Mouse (Mus musculus) erythroblast, embryonic 14.5 days (primary cell): ENCODE results near the gene Gcnt7.

Experiments
- GATA1 ChIP-seq: IDR thresholded peaks from 2 replicates; pipeline ENCODE4 v1.6.1; 2012; ENCODE audit warnings: low read length, inconsistent platforms, mixed read lengths
- TAL1 ChIP-seq: IDR thresholded peaks from 3 replicates; pipeline ENCODE4 v1.6.1; 2012; ENCODE audit warnings: low read length, inconsistent platforms, mixed read lengths

GRCm38 (mm10) chr2:172430609-172431008 is 27.8 kb downstream of the Gcnt7 start:
- no peak for TF ChIP-seq TAL1
- TF ChIP-seq GATA1 = no peak
